ENCODE assay signal across 24 mouse cellular contexts in the genomic region with DNA sequence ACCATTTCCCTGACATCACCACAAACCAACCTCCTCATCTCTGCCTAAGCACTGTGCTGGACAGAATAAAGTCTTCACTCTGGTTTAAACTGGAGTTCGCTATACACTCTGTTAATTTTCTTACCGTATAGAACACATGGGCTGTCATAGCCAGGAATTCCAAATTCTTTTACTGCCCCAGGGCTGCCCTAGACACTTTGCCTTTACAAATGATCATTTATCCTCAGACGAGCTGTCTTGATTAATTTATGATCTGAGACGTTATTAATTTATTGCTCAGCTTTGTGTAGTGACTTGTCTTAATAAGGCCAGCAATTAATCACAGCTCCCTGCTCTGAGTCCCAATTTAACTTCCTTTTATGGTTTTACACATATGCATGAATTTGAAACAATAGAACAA.
DNase-seq lines count a peak whose midpoint lies in the region; ATAC-seq and TF ChIP-seq lines count a peak whose summit lies in the region.
"Had no signal": no experiment of that assay in that cellular context is flagged by ENCODE, and none has a peak within 500 bp of the region (broad histone marks: within the 10 kb centered on the region; RNA-seq: fewer than 3 reads in every experiment).

No protein-coding gene starts in this region.

- ATAC-seq in kidney, embryonic 14.5 days (ENCODE audit: low FRiP score, low TSS enrichment): peak; percentile 60; the same call in 1 of the 2 replicates
- ATAC-seq in stomach, embryonic 14.5 days (ENCODE audit: insufficient number of reproducible peaks, insufficient read depth, low FRiP score, low read depth): no peak
- ATAC-seq in stomach, postnatal 0 days (ENCODE audit: low FRiP score, low TSS enrichment): no peak
- ATAC-seq in limb, embryonic 12.5 days (ENCODE audit: insufficient number of reproducible peaks, insufficient read depth, low FRiP score, low TSS enrichment, low read depth): no peak
- no peak for ATAC-seq in megakaryocyte-erythroid progenitor cell, adult 5-6 weeks (replicated peaks; ENCODE audit: low FRiP score, low TSS enrichment, poor library complexity, severe bottlenecking)
- ATAC-seq: forebrain, embryonic 15.5 days; hindbrain, embryonic 16.5 days; liver, embryonic 12.5 days; midbrain, embryonic 13.5 days had no signal

- no peak for TF ChIP-seq CTCF in stomach, postnatal 0 days (IDR thresholded peaks at IDR 0.05; ENCODE audit: low read depth)

- H3K9me3 ChIP-seq in kidney, embryonic 14.5 days (ENCODE audit: control insufficient read depth, low read length): no peaks in the 10 kb centered on the region
- H3K9me3 ChIP-seq in stomach, embryonic 14.5 days (ENCODE audit: control insufficient read depth, low read depth, low read length): no peaks in the 10 kb centered on the region
- H3K9me3 ChIP-seq in stomach, postnatal 0 days (ENCODE audit: control insufficient read depth, low read length): no peaks in the 10 kb centered on the region
- H3K9me3 ChIP-seq in limb, embryonic 12.5 days: no peaks in the 10 kb centered on the region
- H3K9me3 ChIP-seq: embryonic facial prominence, embryonic 12.5 days; forebrain, embryonic 15.5 days; G1E; liver, embryonic 12.5 days; midbrain, embryonic 13.5 days; neural tube, embryonic 15.5 days had no signal

- H3K27ac ChIP-seq in kidney, embryonic 14.5 days (ENCODE audit: low read depth, low read length): no peak overlapping the region
- H3K27ac ChIP-seq in stomach, embryonic 14.5 days (ENCODE audit: low read length): peak overlapping the region; percentile 44; the same call in 1 of the 2 replicates
- H3K27ac ChIP-seq in stomach, postnatal 0 days (replicated peaks): no peak overlapping the region
- H3K27ac ChIP-seq in limb, embryonic 12.5 days: 0 out of 2 replicates have a peak overlapping the region, but pooled peaks have one; percentile 31
- H3K27ac ChIP-seq: embryonic facial prominence, embryonic 12.5 days; forebrain, embryonic 15.5 days; layer of hippocampus, adult 2 months; liver, embryonic 12.5 days; midbrain, embryonic 13.5 days; neural tube, embryonic 15.5 days had no signal

- H3K4me2 ChIP-seq in kidney, embryonic 14.5 days (replicated peaks; ENCODE audit: low read depth, low read length): no peak overlapping the region
- H3K4me2 ChIP-seq in stomach, embryonic 14.5 days (replicated peaks; ENCODE audit: low read depth, low read length): no peak overlapping the region
- H3K4me2 ChIP-seq in stomach, postnatal 0 days (replicated peaks; ENCODE audit: low read depth): no peak overlapping the region
- H3K4me2 ChIP-seq in limb, embryonic 12.5 days: no peak overlapping the region
- H3K4me2 ChIP-seq: embryonic facial prominence, embryonic 12.5 days; forebrain, embryonic 15.5 days; liver, embryonic 12.5 days; midbrain, embryonic 13.5 days; neural tube, embryonic 15.5 days had no signal

- H3K27me3 ChIP-seq in kidney, embryonic 14.5 days (ENCODE audit: control insufficient read depth, insufficient read depth, low read length): no peaks in the 10 kb centered on the region
- no peaks in the 10 kb centered on the region for H3K27me3 ChIP-seq in stomach, embryonic 14.5 days (ENCODE audit: control insufficient read depth, insufficient read depth, low read length)
- no peaks in the 10 kb centered on the region for H3K27me3 ChIP-seq in stomach, postnatal 0 days (ENCODE audit: control insufficient read depth, insufficient read depth, low read length)
- H3K27me3 ChIP-seq in limb, embryonic 12.5 days: no peaks in the 10 kb centered on the region
- H3K27me3 ChIP-seq: embryonic facial prominence, embryonic 12.5 days; forebrain, embryonic 15.5 days; liver, embryonic 12.5 days; midbrain, embryonic 13.5 days; neural tube, embryonic 15.5 days had no signal

- 19% methylated on average over 4 of the region's 4 CpGs for WGBS in kidney, embryonic 14.5 days
- WGBS in stomach, embryonic 14.5 days: 29% methylated on average over 4 of the region's 4 CpGs
- 35% methylated on average over 4 of the region's 4 CpGs for WGBS in stomach, postnatal 0 days
- 8% methylated on average over 4 of the region's 4 CpGs for WGBS in limb, embryonic 12.5 days

- no peaks in the 10 kb centered on the region for H3K36me3 ChIP-seq in kidney, embryonic 14.5 days (ENCODE audit: control insufficient read depth, insufficient read depth, low read length)
- no peaks in the 10 kb centered on the region for H3K36me3 ChIP-seq in stomach, embryonic 14.5 days (ENCODE audit: control insufficient read depth, insufficient read depth, low read length)
- H3K36me3 ChIP-seq in stomach, postnatal 0 days (ENCODE audit: control insufficient read depth, insufficient read depth, low read length): no peaks in the 10 kb centered on the region
- no peaks in the 10 kb centered on the region for H3K36me3 ChIP-seq in limb, embryonic 12.5 days
- H3K36me3 ChIP-seq: embryonic facial prominence, embryonic 12.5 days; forebrain, embryonic 15.5 days; G1E; liver, embryonic 12.5 days; midbrain, embryonic 13.5 days; neural tube, embryonic 15.5 days had no signal

- no peak overlapping the region for H3K9ac ChIP-seq in kidney, embryonic 14.5 days (ENCODE audit: low read depth, low read length)
- no peak overlapping the region for H3K9ac ChIP-seq in stomach, embryonic 14.5 days (replicated peaks; ENCODE audit: low read depth, low read length)
- no peak overlapping the region for H3K9ac ChIP-seq in stomach, postnatal 0 days (ENCODE audit: low read length)
- H3K9ac ChIP-seq in limb, embryonic 12.5 days (replicated peaks): no peak overlapping the region
- H3K9ac ChIP-seq: embryonic facial prominence, embryonic 12.5 days; forebrain, embryonic 15.5 days; liver, embryonic 12.5 days; midbrain, embryonic 13.5 days; neural tube, embryonic 15.5 days had no signal

- no peak for TF ChIP-seq EP300 in stomach, postnatal 0 days (optimal IDR thresholded peaks at IDR 0.05)

- H3K4me1 ChIP-seq in kidney, embryonic 14.5 days (ENCODE audit: control insufficient read depth, insufficient read depth, low read length): no peaks in the 10 kb centered on the region; the same call in 1 of the 2 replicates
- peaks cover 11% of the 10 kb centered on the region; the same call in 1 of the 2 replicates for H3K4me1 ChIP-seq in stomach, embryonic 14.5 days (ENCODE audit: control insufficient read depth, insufficient read depth, low read length)
- no peaks in the 10 kb centered on the region for H3K4me1 ChIP-seq in stomach, postnatal 0 days (replicated peaks; ENCODE audit: control insufficient read depth, insufficient read depth)
- peaks cover 22% of the 10 kb centered on the region for H3K4me1 ChIP-seq in limb, embryonic 12.5 days (replicated peaks)
- H3K4me1 ChIP-seq: liver, embryonic 12.5 days; midbrain, embryonic 13.5 days had no signal

- DNase-seq in kidney, adult 11 months: no peak
- DNase-seq in stomach, postnatal 0 days (ENCODE audit: low spot score): no peak
- DNase-seq in cerebellum, adult 9-11 months: no peak
- DNase-seq: adrenal gland, postnatal 25 days; cerebellum, adult 11-12 months; cerebellum, postnatal 25 days; gastrocnemius, postnatal 25 days; kidney, adult 8-10 months; left cerebral cortex, postnatal 4 days; lung, adult 2 months; lung, postnatal 4 days; thymus, postnatal 36 days had no signal

- H3K4me3 ChIP-seq in kidney, embryonic 14.5 days (ENCODE audit: low read length): no peak overlapping the region
- H3K4me3 ChIP-seq in stomach, embryonic 14.5 days (ENCODE audit: low read depth, low read length): no peak overlapping the region
- no peak overlapping the region for H3K4me3 ChIP-seq in stomach, postnatal 0 days (ENCODE audit: low read depth, low read length)
- H3K4me3 ChIP-seq in limb, embryonic 12.5 days (replicated peaks): no peak overlapping the region
- H3K4me3 ChIP-seq: embryonic facial prominence, embryonic 12.5 days; forebrain, embryonic 15.5 days; layer of hippocampus, adult 2 months; liver, embryonic 12.5 days; midbrain, embryonic 13.5 days; neural tube, embryonic 15.5 days had no signal

Comparison
In these comparisons a context has a peak if more than half of its experiments do, and no peak if none do; other contexts are left out.
1. H3K27ac ChIP-seq: peak in stomach, embryonic 14.5 days (single experiment) and limb, embryonic 12.5 days (single experiment); none in kidney, embryonic 14.5 days (single experiment) and stomach, postnatal 0 days (single experiment).